Mouse (Mus musculus) kidney, adult 8-10 months (tissue): ENCODE measurements around the gene Ghrh.
A peak's percentile ranks its signal among the peaks of the same experiment; 100 is the strongest.
"Not testable (repeated sequence)": the region's sequence is repeated elsewhere in the genome, so short reads cannot be mapped to it uniquely, and the experiment has no call there.

ENCODE experiments used
- DNase-seq, 2 experiments: peaks; one replicate each; pipeline ENCODE4 v3.0.0; 2022

Ghrh gene

DNA sequence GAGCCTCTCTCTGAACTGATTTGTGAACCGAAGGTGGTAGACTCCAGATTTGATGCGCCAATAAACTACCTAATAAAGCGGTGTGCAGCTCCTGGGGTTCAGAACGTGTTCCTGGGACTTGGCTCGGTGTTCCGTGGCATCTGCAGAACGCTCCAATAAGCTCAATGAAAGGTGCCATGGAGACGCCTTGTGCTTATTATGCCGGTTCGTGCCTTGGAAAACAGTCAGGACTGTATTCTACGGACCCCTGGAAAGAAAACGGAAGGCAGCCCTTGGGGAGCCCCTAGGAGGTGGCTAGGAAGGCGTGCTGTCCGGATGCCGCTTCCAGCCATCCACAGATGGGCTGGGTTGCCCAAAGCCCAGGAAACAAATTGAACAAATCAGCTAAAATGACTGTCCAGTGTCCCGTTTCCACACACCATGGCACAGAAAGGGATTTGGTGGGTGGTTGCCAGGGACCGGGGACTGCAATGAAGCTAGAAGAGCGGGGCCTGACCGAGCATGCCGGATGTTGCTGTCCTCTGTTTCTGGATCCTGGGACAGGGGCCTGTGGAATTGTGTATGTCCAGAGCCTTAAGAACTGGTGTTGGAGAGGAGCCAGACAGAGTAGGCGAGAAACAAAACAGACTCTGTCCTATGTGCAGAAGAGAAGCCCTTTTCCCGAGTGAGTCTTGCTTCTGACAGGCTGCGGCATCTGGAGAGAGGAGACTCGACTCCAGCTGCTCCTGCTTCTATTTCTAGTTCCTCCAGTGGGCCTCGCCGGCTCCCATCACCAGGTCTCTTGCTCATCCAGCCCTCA lies at the start of gene Ghrh:
Ghrh (minus strand) TSS at position 146 of the 799 bp plus-strand sequence.
- no peak for DNase-seq

DNA sequence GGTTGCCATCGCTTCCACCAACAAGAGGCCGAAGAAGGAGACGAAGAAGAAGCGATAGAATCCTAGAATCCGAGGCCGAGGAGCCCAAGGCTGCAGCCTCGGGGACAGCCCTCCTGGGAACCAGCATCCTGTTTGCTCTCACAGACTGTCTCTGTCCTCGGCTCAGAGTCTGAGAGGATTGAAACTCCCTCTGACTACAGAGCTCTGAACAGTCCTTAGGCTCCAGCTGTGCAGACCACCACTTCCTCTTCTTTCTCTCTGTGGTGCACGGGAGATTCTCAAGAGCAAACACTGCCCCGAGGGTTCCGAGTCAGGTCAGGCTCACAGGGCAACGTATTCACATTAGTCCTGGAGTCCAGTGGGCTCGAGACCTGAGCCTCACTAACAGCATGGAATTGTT lies 48.7 kb upstream of the Ghrh start:
- DNase-seq, result no peak

DNA sequence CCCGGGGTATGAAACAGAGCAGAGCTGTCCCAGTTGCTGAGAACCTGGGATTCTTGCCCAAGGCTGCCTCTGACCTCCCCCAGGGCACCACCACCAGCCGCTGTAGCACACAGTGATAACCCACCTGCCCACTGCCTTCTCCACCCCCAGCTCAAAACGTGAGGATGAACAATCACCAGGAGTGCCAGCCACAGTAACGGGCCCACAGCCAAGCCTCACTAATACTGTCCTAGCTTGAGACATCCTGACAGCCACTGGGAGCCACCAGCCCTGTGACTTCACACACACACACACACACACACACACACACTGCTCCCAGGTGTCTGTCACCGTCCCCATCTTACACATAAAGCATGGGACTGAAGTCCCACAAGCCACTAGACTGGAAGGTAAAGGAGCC lies 48.1 kb upstream of the Ghrh start:
- DNase-seq, result no peak

DNA sequence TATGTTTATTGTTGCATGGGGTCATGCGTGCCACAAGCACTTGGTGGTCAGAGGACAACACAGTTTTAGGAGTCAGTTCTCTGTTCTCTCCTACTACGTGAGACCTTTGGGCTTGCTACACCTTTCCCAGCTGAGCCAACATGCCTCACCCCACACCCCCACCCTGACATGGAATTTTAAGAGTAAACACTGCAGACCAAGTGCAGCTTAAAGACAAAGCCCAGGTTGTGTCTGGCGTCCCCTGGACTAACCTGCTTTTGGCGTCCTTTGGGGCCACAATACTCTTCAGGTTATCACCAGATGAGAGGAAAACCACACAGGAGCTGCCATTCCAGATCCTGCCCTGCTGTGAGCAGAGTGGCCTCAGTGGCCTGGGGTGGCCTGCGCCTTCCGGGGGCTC lies 47.6 kb upstream of the Ghrh start:
- no peak for DNase-seq

DNA sequence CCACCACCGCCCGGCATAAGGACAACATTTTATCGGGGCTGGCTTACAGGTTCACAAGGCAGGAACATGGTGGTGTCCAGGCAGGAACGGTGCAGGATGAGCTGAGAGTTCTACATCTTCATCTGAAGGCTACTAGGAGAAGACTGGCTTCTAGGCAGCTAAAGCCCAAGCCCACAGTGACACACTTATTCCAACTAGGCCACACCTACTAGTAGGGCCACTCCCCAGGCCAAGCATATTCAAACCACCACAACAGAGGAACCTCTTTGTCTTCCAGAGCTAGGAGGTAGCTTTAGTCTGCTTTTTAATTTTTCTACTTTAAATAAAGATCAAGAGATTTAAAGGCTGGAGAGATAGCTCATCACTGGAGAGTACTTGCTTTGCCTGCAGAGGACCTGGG lies 46.2 kb upstream of the Ghrh start:
- DNase-seq, result no peak

DNA sequence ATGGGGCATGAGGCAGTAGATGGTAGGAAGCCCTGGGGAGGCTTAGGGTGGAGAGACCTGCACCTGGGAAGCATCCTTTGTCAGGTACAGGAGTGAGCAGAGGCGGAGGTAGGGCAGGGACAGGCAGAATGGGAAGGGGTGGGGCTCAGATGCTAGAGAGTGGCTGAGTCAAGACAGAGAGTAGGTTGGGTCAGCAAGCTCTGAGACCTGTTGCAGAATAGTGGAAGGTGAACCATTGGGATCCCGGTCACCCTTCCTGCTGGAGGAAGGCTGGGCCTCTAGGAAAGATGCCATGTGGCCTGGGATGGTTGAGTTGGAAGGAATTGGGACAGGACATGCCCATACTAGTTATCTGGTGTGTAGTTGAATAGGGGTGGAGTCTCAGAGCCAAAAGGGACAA lies 45.0 kb upstream of the Ghrh start:
- DNase-seq, result no peak

DNA sequence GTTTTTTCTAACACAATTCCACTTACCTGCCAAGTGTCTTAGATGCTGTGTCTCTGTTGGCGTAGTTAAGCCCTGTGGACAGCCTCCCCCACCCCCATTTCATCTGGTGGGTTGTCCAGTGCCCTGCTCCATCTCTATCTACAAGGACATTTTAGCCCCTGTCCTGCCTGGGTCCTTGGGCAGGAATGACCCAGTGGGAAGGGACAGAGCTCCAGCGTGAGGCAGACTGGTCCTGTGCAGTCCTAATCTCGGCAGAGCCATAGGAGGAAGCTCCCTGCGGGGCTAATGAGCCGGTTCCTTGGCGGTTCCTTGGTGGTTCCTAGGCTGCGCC lies 42.2 kb upstream of the Ghrh start:
- no peak for DNase-seq

DNA sequence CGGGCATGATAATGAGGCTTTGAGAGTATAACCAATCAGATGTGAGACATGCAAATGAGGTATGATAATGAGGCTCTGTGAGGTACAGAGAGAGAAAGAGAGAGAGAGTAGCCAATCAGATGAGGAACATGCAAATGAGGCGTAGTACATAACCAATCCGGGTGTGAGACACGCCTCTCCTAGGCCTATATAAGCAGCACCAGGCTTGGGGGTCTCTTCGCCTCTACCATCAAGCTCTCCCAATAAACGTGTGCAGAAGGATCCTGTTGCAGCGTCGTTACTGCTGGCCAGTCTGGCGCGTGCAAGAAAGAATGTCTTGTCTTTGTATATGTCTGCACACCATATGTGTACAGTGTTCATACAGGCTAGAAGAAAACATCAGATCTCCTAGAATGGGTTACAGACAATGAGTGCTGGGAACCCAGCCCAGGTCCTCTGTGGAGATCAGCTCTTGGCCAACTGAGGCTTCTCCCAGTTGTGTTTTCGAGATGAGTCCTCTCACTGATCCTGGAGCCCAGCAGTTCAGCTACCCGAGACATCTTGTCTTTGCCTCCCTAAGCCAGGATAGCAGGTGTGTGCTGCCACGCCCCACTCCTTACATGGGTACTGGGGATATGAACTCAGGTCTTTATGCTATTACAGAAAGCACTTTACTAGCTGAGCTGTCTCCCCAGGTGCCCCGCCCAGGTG lies 41.7 kb upstream of the Ghrh start:
- DNase-seq, result not testable (repeated sequence)

DNA sequence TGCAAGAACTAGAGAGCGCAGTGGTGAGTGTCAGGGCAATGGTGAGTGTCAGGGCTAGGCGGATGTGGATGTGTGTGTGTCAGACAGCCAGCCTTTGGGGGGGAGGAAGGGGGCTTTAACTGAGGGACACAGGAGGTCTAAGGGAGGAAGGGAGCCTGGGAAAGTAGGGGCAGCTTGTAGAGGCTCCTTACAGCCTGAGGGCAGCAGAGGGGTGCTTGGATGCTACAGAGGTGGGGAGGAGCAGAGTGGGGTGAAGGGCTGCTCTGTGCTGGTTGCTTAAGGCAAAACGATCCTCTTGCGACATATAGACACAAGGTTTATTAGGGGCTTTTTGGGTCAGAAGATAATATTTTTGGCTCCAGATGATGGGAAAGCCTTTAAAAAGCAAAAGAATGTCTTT lies 37.5 kb upstream of the Ghrh start:
- DNase-seq, result no peak

DNA sequence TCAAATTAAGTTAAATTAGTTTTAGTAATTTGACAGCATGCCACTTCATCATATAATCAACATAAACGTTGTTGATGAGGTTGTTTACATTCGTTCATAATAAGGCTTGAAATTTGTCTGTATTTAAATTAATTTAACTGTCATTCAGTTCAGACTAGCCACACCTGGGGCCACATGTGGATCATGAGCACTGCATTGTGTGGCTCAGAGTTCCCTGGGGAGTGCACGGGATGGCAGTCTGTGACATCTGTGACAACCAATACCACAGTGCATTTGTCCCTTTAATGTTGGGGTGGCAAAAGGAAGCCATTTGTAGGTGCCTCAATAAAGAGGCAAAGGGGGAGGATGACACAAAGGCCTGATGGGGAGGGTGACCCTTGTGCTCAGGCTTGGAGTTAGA lies 29.7 kb upstream of the Ghrh start:
- no peak for DNase-seq

DNA sequence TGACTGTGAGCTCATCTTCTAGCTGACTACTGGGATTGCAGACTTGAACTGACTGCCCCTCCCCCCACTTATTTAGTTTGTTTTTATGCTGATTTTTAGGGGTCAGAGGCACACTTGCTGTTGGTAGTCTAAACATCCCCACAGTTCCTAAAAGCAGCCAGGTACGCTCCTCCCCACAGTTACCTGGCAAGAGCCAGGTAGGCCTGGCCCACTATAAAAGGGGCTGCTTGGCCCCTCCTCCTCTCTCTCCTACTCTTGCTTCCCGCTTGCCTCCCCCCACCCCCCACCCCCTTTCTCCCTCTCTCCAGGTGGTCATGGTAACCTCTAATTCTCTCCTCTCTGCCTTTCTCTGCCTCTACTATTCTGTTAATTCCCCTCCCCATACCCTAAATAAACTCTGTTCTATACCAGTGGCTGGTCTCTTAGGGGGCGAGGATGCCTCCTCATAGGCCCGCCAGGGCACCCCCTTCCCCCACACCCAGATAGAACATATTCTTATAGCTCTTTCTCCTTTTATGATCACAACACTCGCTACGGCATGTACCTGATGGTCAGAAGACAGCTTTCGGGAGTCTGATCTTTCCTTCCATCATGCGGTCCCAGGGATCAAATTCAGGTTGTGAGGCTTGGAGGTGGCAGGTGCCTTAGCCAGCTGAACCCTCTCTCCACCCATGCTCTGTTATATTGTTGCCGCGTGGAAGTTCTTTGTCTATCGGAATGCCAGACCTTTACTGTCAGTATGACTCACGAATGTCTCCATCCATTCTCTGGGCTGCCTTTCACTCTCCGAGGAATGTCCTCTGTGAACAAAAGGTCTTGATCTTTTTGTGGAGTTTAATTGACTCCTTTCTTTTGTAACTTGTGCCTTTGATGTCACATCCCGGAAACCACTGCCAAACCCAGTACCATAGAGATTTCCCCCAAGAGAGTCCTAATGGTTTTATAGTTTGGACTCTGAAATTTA lies 28.8 kb upstream of the Ghrh start:
- no peak for DNase-seq

DNA sequence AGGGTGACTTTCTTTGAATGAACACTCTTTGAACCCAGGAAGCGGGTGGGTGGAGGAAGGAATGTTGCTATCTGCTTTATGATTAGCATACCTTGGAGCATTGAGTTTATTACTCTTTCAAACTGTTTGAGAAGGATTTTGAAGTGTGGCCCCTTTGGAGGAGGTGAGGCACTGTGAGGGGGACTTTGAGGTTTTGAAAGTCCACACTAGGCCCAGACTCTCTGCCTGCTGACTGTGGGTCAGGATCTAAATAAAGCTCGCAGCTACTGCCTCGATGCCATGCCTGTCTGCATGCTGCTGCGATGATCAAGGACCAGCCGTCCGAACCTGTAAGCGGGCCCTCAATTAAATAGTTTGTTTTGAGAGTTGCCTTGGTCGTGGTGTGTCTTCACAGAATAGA lies 27.7 kb upstream of the Ghrh start:
- DNase-seq, result no peak

DNA sequence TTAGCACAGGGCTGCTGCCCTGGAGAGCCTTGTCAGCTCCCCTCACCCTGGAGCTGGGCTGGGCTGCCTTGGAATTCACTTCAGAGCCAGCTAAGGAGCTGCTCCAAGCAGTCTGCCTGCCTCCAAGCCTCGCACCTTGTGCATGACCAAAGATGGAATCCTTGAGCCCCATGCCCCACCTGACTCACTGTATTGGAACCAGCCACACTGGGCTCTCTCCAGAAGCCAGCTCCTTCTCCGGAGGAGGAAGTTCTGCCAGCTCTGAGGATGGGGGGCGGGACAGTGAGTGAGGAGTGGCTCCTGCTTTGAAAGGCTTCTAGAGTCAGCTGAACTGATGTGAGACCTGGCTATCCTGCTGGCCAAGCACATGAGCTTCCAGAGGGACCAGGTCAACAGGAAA lies 26.4 kb upstream of the Ghrh start:
- DNase-seq, result no peak

DNA sequence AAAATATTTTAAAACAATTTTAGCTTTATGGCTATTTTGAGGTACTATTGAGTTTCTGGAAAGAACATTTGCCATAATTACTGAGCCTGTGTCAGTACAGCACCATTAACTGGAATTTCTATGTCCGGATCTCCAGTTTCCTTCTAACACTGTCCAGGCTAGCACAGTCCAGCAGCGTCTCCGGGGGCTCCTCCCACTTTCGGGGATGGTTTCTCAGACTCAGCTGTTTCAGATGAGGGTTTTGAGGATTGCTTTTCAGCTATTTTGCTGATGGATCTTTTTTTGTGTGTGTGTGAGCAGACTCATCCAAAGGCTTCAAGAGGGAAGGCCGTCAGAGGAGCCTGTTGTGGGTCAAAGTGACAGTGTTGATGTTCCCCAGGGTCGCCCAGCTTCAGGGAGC lies 24.4 kb upstream of the Ghrh start:
- DNase-seq, result peak; percentile 15 to 26

DNA sequence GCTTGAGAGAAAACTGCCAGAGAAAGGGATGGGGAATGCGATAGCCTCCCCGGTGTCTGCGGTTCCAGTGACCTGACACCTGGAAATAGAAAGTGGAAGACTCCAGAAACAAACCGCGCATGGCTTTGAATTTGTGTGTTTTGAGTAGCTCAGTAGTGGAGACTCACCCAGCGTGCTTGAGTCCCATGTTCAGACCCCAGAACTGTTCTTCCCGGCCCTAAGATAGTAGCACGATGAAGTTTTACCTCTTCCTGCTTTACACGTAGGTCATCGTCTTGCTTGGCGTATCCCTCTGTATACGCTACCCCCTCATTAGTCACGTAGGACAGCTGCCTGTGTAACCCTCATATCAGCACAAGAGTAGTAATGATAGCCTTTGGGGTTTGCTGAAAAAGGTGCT lies 20.7 kb upstream of the Ghrh start:
- no peak for DNase-seq

DNA sequence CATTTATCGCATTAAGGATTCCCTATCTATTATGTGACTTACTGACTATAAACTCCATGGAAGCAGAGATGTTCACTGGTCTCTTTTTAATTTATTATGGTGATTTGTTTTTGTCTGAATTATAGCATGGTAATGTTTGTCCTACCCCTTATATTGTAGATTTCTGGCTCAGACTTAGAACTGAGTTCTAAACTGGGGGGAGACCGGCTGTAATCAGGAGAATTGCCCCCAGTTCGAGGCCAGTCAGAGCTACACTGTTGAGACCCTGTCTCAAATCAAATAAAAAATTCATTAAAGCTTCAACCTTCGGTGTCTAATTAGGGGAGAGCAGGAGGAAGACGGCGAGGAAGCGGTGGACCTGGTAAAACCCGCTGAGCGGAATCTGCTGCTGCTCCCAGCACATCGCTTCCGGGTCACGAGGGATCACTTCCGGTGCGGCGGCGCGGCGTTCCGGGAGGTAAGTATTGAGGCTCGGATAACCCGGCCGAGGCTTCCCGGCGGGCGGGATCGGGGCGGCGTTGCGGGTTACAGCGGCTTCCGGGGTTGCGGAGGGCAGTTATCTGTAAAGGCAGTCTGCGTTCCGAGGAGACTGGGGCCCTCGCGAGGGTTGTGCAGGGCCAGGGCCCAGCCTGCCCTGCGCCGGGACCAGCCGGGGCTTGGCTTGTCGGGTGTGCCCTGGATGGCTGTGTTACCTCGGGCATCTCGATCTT lies 20.0 kb upstream of the Ghrh start, which contains the start of gene Manbal:
Manbal (plus strand) TSS at position 411 of the 710 bp plus-strand sequence.
- DNase-seq, result peak; percentile 94 to 96

DNA sequence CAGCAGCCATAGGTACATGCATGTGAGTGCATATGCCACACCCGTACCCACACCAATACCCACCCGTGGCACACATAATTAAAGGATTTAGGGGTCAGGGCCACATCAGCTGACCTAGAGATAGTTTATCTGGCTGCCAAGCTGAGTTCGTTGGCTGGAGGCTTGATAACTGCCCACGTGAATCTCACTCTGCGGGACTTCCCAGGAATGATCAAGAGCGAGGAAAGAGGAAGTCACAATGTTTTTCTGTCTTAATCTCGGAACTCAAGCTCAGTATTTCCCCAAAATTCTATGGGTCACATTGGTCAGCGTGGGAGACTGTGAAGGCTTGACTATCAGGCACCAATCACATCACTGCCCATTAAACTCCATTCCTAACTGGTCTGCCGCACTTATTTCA lies 19.5 kb upstream of the Ghrh start:
- DNase-seq, result no peak

DNA sequence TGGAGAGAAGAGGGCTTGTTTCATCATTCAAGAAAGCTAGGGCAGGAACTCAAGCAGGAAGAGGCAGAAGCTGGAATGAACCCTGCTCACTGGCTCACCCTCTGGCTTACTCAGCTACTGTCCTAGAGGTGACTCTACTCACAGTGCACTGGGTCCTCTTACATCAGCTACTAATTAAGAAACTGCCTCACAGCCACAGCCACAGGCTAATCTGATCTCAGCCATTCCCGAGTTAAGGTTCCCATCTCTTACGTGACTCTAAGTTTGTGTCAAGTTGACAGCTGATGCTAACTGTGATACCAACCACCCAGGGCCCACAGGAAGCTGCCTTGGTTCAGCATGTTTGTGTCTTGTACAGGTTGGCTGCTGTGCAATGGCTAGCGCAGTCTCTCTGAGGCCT lies 15.7 kb upstream of the Ghrh start:
- no peak for DNase-seq

DNA sequence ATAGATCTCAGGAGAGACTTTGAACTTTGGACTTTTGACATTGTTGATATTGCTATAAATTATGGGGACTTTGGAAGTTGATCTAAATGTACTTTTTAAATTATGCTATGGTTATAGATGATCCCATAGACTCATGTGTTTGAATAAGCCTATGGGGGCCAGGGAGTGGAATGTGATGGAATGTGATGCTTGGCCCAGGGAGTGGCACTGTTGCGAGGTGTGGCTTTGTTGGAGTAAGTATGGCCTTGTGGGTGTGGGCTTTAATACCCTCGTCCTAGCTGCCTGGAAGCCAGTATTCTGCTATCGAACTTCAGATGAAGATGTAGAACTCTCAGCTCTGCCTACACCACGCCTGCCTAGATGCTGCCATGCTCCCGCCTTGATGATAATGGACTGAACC lies 12.7 kb upstream of the Ghrh start:
- no peak for DNase-seq

DNA sequence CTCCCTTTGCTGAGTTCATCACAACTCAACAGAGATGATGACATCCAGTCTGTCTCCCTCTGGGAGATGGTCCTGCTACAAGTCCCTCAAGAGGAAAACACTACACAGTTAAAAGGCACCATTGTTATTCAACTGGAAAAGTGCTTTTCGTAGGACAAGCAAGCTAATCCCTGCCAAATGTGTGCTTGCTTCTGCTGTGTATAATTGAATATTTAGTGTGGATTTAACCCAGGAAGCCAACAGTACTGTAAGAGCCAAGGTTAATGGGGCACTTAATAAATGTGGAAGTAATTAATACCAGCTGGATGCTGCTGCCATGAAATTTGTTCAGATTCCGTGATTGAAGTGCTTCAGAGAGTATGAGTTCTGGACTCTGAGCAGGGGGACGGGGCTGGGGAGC lies 6.8 kb upstream of the Ghrh start:
- no peak for DNase-seq

DNA sequence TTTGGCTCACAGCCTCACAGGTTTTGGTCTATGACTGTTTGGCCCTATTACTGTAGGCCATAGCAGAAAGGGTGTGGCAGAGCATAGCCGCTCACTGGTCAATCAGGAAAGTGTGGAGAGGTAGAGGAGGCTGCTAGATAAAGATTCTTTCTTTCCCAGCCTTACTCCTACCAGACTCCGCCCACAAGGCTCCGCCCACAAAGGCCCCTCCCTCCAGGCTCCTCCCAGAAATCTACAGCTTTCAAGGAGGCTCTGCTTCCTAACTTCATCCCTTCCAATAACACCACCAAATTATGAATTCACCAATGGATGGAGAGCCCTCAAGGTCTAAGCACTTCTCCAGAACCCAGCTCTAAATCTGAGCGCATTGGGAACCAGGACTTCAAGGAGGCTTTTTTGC lies 5.9 kb upstream of the Ghrh start:
- DNase-seq, result no peak

DNA sequence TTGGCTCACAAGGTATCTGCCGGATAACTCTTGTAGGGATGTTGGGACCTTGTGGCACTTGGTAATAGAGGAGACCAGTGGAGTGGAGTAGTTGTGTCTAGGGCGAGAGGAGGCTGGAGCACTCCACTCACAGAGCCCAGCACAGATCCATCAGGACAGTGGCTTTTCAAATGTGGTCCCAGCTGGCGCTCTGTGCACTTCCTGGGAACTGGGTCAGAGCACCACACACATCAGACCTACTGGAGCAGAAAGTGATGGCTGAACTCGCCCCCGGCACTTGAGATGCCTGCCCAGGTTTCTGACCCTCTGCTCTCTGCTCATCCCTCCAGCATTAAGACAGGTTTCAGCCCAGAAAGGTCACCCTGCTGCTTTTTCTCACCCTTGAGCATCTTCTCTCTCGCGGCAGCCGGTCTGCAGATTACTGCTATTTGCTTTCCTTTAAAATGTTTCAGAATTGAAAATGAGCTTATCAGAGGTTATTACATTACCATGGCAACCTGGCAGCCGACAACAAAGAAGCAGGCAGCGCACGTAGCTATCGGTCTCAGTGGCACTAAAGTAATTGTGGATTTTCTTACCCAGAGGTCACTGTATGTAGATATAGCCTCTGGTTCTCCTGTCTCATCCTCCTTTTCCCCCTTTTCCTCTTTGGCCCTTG lies 1.9 kb upstream of the Ghrh start:
- no peak for DNase-seq
